In genomic region chr8:110091869-110092268, GRCm38 (mm10) we compare ENCODE assay signal across 22 mouse cellular contexts. TPM values are rescaled to one million over a fixed set of nuclear protein-coding genes. Genes with fewer than 3 reads are reported as not detected.
A peak's percentile ranks its signal among the peaks of the same experiment; 100 is the strongest.
DNase-seq lines count a peak whose midpoint lies in the region; ATAC-seq and TF ChIP-seq lines count a peak whose summit lies in the region.
"Had no signal": no experiment of that assay in that cellular context is flagged by ENCODE, and none has a peak within 500 bp of the region (broad histone marks: within the 10 kb centered on the region; RNA-seq: fewer than 3 reads in every experiment).

No protein-coding gene starts in this region.

- H3K4me2 ChIP-seq in hindbrain, postnatal 0 days (ENCODE audit: low read depth, low read length), result no peak overlapping the region
- no peak overlapping the region for H3K4me2 ChIP-seq in hindbrain, embryonic 11.5 days (replicated peaks; ENCODE audit: low read depth, low read length)
- H3K4me2 ChIP-seq in stomach, embryonic 16.5 days (ENCODE audit: low read depth, low read length), result no peak overlapping the region
- H3K4me2 ChIP-seq in stomach, postnatal 0 days (replicated peaks; ENCODE audit: low read depth), result no peak overlapping the region
- H3K4me2 ChIP-seq: hindbrain, embryonic 15.5 days; limb, embryonic 12.5 days; stomach, embryonic 15.5 days had no signal

- TF ChIP-seq CTCF in hindbrain, postnatal 0 days (IDR thresholded peaks at IDR 0.05; ENCODE audit: low read depth), result no peak
- no peak for TF ChIP-seq CTCF in stomach, postnatal 0 days (IDR thresholded peaks at IDR 0.05; ENCODE audit: low read depth)

- WGBS in hindbrain, postnatal 0 days, result 25% methylated on average over 1 of the region's 1 CpGs
- WGBS in hindbrain, embryonic 11.5 days, result 61% methylated on average over 1 of the region's 1 CpGs
- WGBS in stomach, embryonic 16.5 days, result 36% methylated on average over 1 of the region's 1 CpGs
- 26% methylated on average over 1 of the region's 1 CpGs for WGBS in stomach, postnatal 0 days

- intact Hi-C loops in gastrocnemius, postnatal 36 days (cut with DNase I), result no loop called here

- H3K36me3 ChIP-seq in hindbrain, postnatal 0 days (ENCODE audit: insufficient read depth, low read length), result peaks cover 29% of the 10 kb centered on the region
- peaks cover 15% of the 10 kb centered on the region for H3K36me3 ChIP-seq in hindbrain, embryonic 11.5 days (ENCODE audit: control insufficient read depth, insufficient read depth, low read length)
- H3K36me3 ChIP-seq in stomach, embryonic 16.5 days (ENCODE audit: control insufficient read depth, insufficient read depth, low read length), result peaks cover 16% of the 10 kb centered on the region
- peaks cover 11% of the 10 kb centered on the region for H3K36me3 ChIP-seq in stomach, postnatal 0 days (ENCODE audit: control insufficient read depth, insufficient read depth, low read length)

- no peaks in the 10 kb centered on the region for H3K4me1 ChIP-seq in hindbrain, postnatal 0 days (ENCODE audit: insufficient read depth, low read length)
- no peaks in the 10 kb centered on the region for H3K4me1 ChIP-seq in hindbrain, embryonic 11.5 days (replicated peaks; ENCODE audit: control insufficient read depth, insufficient read depth, low read length)
- H3K4me1 ChIP-seq in stomach, embryonic 16.5 days (ENCODE audit: control insufficient read depth, insufficient read depth, low read length), result no peaks in the 10 kb centered on the region
- H3K4me1 ChIP-seq in stomach, postnatal 0 days (replicated peaks; ENCODE audit: control insufficient read depth, insufficient read depth), result no peaks in the 10 kb centered on the region
- H3K4me1 ChIP-seq: hindbrain, embryonic 15.5 days; limb, embryonic 12.5 days; stomach, embryonic 15.5 days had no signal

- H3K9me3 ChIP-seq in hindbrain, postnatal 0 days (ENCODE audit: low read length), result peaks cover 11% of the 10 kb centered on the region; the same call in 1 of the 2 replicates
- no peaks in the 10 kb centered on the region for H3K9me3 ChIP-seq in hindbrain, embryonic 11.5 days (ENCODE audit: control insufficient read depth, low read length)
- H3K9me3 ChIP-seq in stomach, embryonic 16.5 days (replicated peaks; ENCODE audit: control insufficient read depth, low read length), result peaks cover 11% of the 10 kb centered on the region
- no peaks in the 10 kb centered on the region; the same call in 1 of the 2 replicates for H3K9me3 ChIP-seq in stomach, postnatal 0 days (ENCODE audit: control insufficient read depth, low read length)

- no peak overlapping the region for H3K4me3 ChIP-seq in hindbrain, postnatal 0 days (ENCODE audit: low read length)
- no peak overlapping the region for H3K4me3 ChIP-seq in hindbrain, embryonic 11.5 days (ENCODE audit: low read depth, low read length)
- no peak overlapping the region for H3K4me3 ChIP-seq in stomach, embryonic 16.5 days (replicated peaks; ENCODE audit: low read length)
- no peak overlapping the region for H3K4me3 ChIP-seq in stomach, postnatal 0 days (ENCODE audit: low read depth, low read length)
- H3K4me3 ChIP-seq: hindbrain, embryonic 15.5 days; layer of hippocampus, adult 2 months; left cerebral cortex, adult 2 months; limb, embryonic 12.5 days; stomach, embryonic 15.5 days had no signal

- H3K27me3 ChIP-seq in hindbrain, postnatal 0 days (ENCODE audit: insufficient read depth, low read length), result no peaks in the 10 kb centered on the region
- H3K27me3 ChIP-seq in hindbrain, embryonic 11.5 days (ENCODE audit: control insufficient read depth, insufficient read depth, low read length), result no peaks in the 10 kb centered on the region
- H3K27me3 ChIP-seq in stomach, embryonic 16.5 days (ENCODE audit: control insufficient read depth, insufficient read depth, low read length), result no peaks in the 10 kb centered on the region
- H3K27me3 ChIP-seq in stomach, postnatal 0 days (ENCODE audit: control insufficient read depth, insufficient read depth, low read length), result no peaks in the 10 kb centered on the region
- H3K27me3 ChIP-seq: hindbrain, embryonic 15.5 days; limb, embryonic 12.5 days had no signal

- H3K9ac ChIP-seq in hindbrain, postnatal 0 days (replicated peaks; ENCODE audit: low read length), result no peak overlapping the region
- H3K9ac ChIP-seq in hindbrain, embryonic 11.5 days (ENCODE audit: low read depth, low read length), result no peak overlapping the region
- H3K9ac ChIP-seq in stomach, embryonic 16.5 days (ENCODE audit: low read length), result no peak overlapping the region
- H3K9ac ChIP-seq in stomach, postnatal 0 days (ENCODE audit: low read length), result no peak overlapping the region
- H3K9ac ChIP-seq: hindbrain, embryonic 15.5 days; limb, embryonic 12.5 days; stomach, embryonic 15.5 days had no signal

- no peak for TF ChIP-seq EP300 in stomach, postnatal 0 days (optimal IDR thresholded peaks at IDR 0.05)

- no peak overlapping the region for H3K27ac ChIP-seq in hindbrain, postnatal 0 days
- H3K27ac ChIP-seq in hindbrain, embryonic 11.5 days (ENCODE audit: low read depth, low read length), result no peak overlapping the region
- no peak overlapping the region for H3K27ac ChIP-seq in stomach, embryonic 16.5 days (ENCODE audit: low read length)
- H3K27ac ChIP-seq in stomach, postnatal 0 days (replicated peaks), result no peak overlapping the region
- H3K27ac ChIP-seq: hindbrain, embryonic 15.5 days; layer of hippocampus, adult 2 months; left cerebral cortex, adult 2 months; limb, embryonic 12.5 days; stomach, embryonic 15.5 days had no signal

- ATAC-seq in hindbrain, postnatal 0 days, result peak; percentile 71; the same call in 1 of the 2 replicates
- ATAC-seq in hindbrain, embryonic 11.5 days (ENCODE audit: low FRiP score), result no peak
- peak; percentile 50; the same call in 1 of the 2 replicates for ATAC-seq in stomach, embryonic 16.5 days (ENCODE audit: insufficient read depth, low FRiP score)
- no peak for ATAC-seq in stomach, postnatal 0 days (ENCODE audit: low FRiP score, low TSS enrichment)

- DNase-seq in adrenal gland, postnatal 14 days, result peak; percentile 17
- DNase-seq in adrenal gland, postnatal 25 days, result no peak
- DNase-seq in hindbrain, postnatal 0 days (ENCODE audit: low spot score), result peak; percentile 63
- DNase-seq in hindbrain, embryonic 11.5 days (ENCODE audit: low spot score), result no peak
- no peak for DNase-seq in stomach, postnatal 0 days (ENCODE audit: low spot score)
- no peak for DNase-seq in embryo, embryonic 10 days (ENCODE audit: low spot score)
- no peak for DNase-seq in gastrocnemius, postnatal 36 days
- DNase-seq: cerebellum, adult 8-10 months; kidney, adult 2 months; retina, postnatal 1 day; thymus, postnatal 25 days had no signal

RNA-seq across cellular contexts. Expression of gene Gm21964, which starts 9.1 kb away (rescaled TPM):
- total RNA-seq in adrenal gland, postnatal 14 days (2021), result not detected in 2 replicates
- total RNA-seq in adrenal gland, postnatal 25 days (2021), result not detected in 2 replicates
- not detected in 2 replicates for total RNA-seq in hindbrain, postnatal 0 days (2014; rRNA removed)
- polyA plus RNA-seq in hindbrain, postnatal 0 days (2015; fragmentation: Nextera tagmentation; extraction: Ambion mirVana), result not detected in 2 replicates
- polyA plus RNA-seq in hindbrain, embryonic 11.5 days (2014; fragmentation: Nextera tagmentation; extraction: Ambion mirVana), result not detected in 2 replicates
- not detected in 2 replicates for polyA plus RNA-seq in stomach, embryonic 16.5 days (2015; fragmentation: Nextera tagmentation; extraction: Ambion mirVana)
- not detected in 2 replicates for polyA plus RNA-seq in stomach, postnatal 0 days (2015; fragmentation: Nextera tagmentation; extraction: Ambion mirVana)
- total RNA-seq in gastrocnemius, postnatal 36 days (2021), result not detected
- total RNA-seq: gastrocnemius, postnatal 4 days; layer of hippocampus, adult 2 months; left cerebral cortex, adult 2 months had no signal
- polyA plus RNA-seq: heart, embryonic 14.5 days; hindbrain, embryonic 15.5 days; kidney, adult 2 months; limb, embryonic 12.5 days; liver, embryonic 16.5 days; neural tube, embryonic 14.5 days; small intestine, adult 2 months; stomach, embryonic 15.5 days had no signal

RNA-seq across cellular contexts. Expression of gene Gm17720, which starts 10.7 kb away (rescaled TPM):
- not detected in 2 replicates for total RNA-seq in adrenal gland, postnatal 14 days (2021)
- not detected in 2 replicates for total RNA-seq in adrenal gland, postnatal 25 days (2021)
- not detected in 2 replicates for total RNA-seq in hindbrain, postnatal 0 days (2014; rRNA removed)
- polyA plus RNA-seq in hindbrain, postnatal 0 days (2015; fragmentation: Nextera tagmentation; extraction: Ambion mirVana), result not detected in 2 replicates
- polyA plus RNA-seq in hindbrain, embryonic 11.5 days (2014; fragmentation: Nextera tagmentation; extraction: Ambion mirVana), result not detected in 2 replicates
- not detected in 2 replicates for polyA plus RNA-seq in stomach, embryonic 16.5 days (2015; fragmentation: Nextera tagmentation; extraction: Ambion mirVana)
- polyA plus RNA-seq in stomach, postnatal 0 days (2015; fragmentation: Nextera tagmentation; extraction: Ambion mirVana), result not detected in 2 replicates
- total RNA-seq in gastrocnemius, postnatal 36 days (2021), result not detected
- total RNA-seq: gastrocnemius, postnatal 4 days; layer of hippocampus, adult 2 months; left cerebral cortex, adult 2 months had no signal
- polyA plus RNA-seq: heart, embryonic 14.5 days; hindbrain, embryonic 15.5 days; kidney, adult 2 months; limb, embryonic 12.5 days; liver, embryonic 16.5 days; neural tube, embryonic 14.5 days; small intestine, adult 2 months; stomach, embryonic 15.5 days had no signal

RNA-seq across cellular contexts. Expression of gene Zfp612, which starts 12.3 kb away (rescaled TPM):
- 6.7 and 7.4 TPM in 2 replicates for total RNA-seq in adrenal gland, postnatal 14 days (2021)
- total RNA-seq in adrenal gland, postnatal 25 days (2021), result 9.0 and 10.0 TPM in 2 replicates
- 11.7 and 12.3 TPM in 2 replicates for total RNA-seq in hindbrain, postnatal 0 days (2014; rRNA removed)
- polyA plus RNA-seq in hindbrain, postnatal 0 days (2015; fragmentation: Nextera tagmentation; extraction: Ambion mirVana), result 16.6 and 16.7 TPM in 2 replicates
- polyA plus RNA-seq in hindbrain, embryonic 11.5 days (2014; fragmentation: Nextera tagmentation; extraction: Ambion mirVana), result 10.1 and 11.4 TPM in 2 replicates
- 6.5 and 7.1 TPM in 2 replicates for polyA plus RNA-seq in stomach, embryonic 16.5 days (2015; fragmentation: Nextera tagmentation; extraction: Ambion mirVana)
- 2.4 and 2.5 TPM in 2 replicates for polyA plus RNA-seq in stomach, postnatal 0 days (2015; fragmentation: Nextera tagmentation; extraction: Ambion mirVana)
- total RNA-seq in gastrocnemius, postnatal 36 days (2021), result 1 to 10 TPM; 5.7 to 8.6 TPM

RNA-seq across cellular contexts. Expression of gene Chst4, which starts 52.3 kb away (rescaled TPM):
- total RNA-seq in adrenal gland, postnatal 14 days (2021), result 2.1 and 3.9 TPM in 2 replicates
- 0.27 and 0.62 TPM in 2 replicates for total RNA-seq in adrenal gland, postnatal 25 days (2021)
- total RNA-seq in hindbrain, postnatal 0 days (2014; rRNA removed), result not detected in 2 replicates
- polyA plus RNA-seq in hindbrain, postnatal 0 days (2015; fragmentation: Nextera tagmentation; extraction: Ambion mirVana), result not detected in 2 replicates
- polyA plus RNA-seq in hindbrain, embryonic 11.5 days (2014; fragmentation: Nextera tagmentation; extraction: Ambion mirVana), result 0.14 TPM in 1 of 2 replicates, not detected in the other
- 0.94 and 1.6 TPM in 2 replicates for polyA plus RNA-seq in stomach, embryonic 16.5 days (2015; fragmentation: Nextera tagmentation; extraction: Ambion mirVana)
- polyA plus RNA-seq in stomach, postnatal 0 days (2015; fragmentation: Nextera tagmentation; extraction: Ambion mirVana), result 1.2 and 1.5 TPM in 2 replicates
- not detected for total RNA-seq in gastrocnemius, postnatal 36 days (2021)
- total RNA-seq: gastrocnemius, postnatal 4 days; layer of hippocampus, adult 2 months had no signal
- polyA plus RNA-seq: hindbrain, embryonic 15.5 days; limb, embryonic 12.5 days; liver, embryonic 16.5 days; neural tube, embryonic 14.5 days had no signal

Comparison
In these comparisons a context has a peak if more than half of its experiments do, and no peak if none do; other contexts are left out.
1. DNase-seq: peak in adrenal gland, postnatal 14 days (single experiment) and hindbrain, postnatal 0 days (single experiment); none in adrenal gland, postnatal 25 days (single experiment), hindbrain, embryonic 11.5 days (single experiment), stomach, postnatal 0 days (single experiment), embryo, embryonic 10 days (single experiment) and gastrocnemius, postnatal 36 days (0 of 2).
2. ATAC-seq: peak in hindbrain, postnatal 0 days (single experiment) and stomach, embryonic 16.5 days (single experiment); none in hindbrain, embryonic 11.5 days (single experiment) and stomach, postnatal 0 days (single experiment).